Mouse (Mus musculus) forebrain, embryonic 12.5 days (tissue): Measurements from ENCODE around the gene Prdm1. TPM values are rescaled to one million over a fixed set of nuclear protein-coding genes. Genes with fewer than 3 reads are reported as not detected.

ENCODE experiments used
- ATAC-seq: fragments of 200-750 bp; cut with Nextera tagmentation; 2 replicates; pipeline ENCODE4 v1.8.0; 2017; ENCODE audit warnings: moderate TSS enrichment; ENCODE audit not compliant: low FRiP score
- H3K27ac ChIP-seq: fragments of 300-500 bp; sonication (generic); 2 replicates; pipeline ENCODE4 v1.5.1; 2016; ENCODE audit warnings: mild to moderate bottlenecking
- H3K27me3 ChIP-seq: fragments of 300-500 bp; sonication (generic); 2 replicates; pipeline ENCODE4 v1.6.1; 2016; ENCODE audit warnings: mild to moderate bottlenecking
- H3K36me3 ChIP-seq: fragments of 300-500 bp; sonication (generic); replicated peaks from 2 replicates; pipeline ENCODE4 v1.6.1; 2016; ENCODE audit warnings: mild to moderate bottlenecking
- H3K4me1 ChIP-seq: fragments of 300-500 bp; sonication (generic); 2 replicates; pipeline ENCODE4 v1.6.1; 2016
- H3K4me2 ChIP-seq: fragments of 300-500 bp; sonication (generic); 2 replicates; pipeline ENCODE4 v1.6.1; 2016; ENCODE audit warnings: mild to moderate bottlenecking, moderate library complexity
- H3K4me3 ChIP-seq: fragments of 300-500 bp; sonication (generic); replicated peaks from 2 replicates; pipeline ENCODE4 v1.5.1; 2016; ENCODE audit warnings: mild to moderate bottlenecking
- H3K9ac ChIP-seq: fragments of 300-500 bp; sonication (generic); 2 replicates; pipeline ENCODE4 v1.6.1; 2016; ENCODE audit warnings: mild to moderate bottlenecking
- H3K9me3 ChIP-seq: fragments of 300-500 bp; sonication (generic); 2 replicates; pipeline ENCODE4 v1.6.1; 2016
- WGBS: fragments of 180-500 bp; shearing (Covaris S2); methylation state at CpG from one replicate; pipeline ENCODE4 v1.1.7; 2016; 5-methylcytosine and 5-hydroxymethylcytosine counted together
- polyA plus RNA-seq: library from polyadenylated mRNA; unstranded; fragments of >200 nt; fragmentation: Nextera tagmentation; extraction: Ambion mirVana; gene quantifications from 2 replicates; pipeline ENCODE4 v1.2.1, GENCODE M21; 2016

The Prdm1 gene
- polyA plus RNA-seq = 0.86 and 1.1 TPM in 2 replicates

DNA sequence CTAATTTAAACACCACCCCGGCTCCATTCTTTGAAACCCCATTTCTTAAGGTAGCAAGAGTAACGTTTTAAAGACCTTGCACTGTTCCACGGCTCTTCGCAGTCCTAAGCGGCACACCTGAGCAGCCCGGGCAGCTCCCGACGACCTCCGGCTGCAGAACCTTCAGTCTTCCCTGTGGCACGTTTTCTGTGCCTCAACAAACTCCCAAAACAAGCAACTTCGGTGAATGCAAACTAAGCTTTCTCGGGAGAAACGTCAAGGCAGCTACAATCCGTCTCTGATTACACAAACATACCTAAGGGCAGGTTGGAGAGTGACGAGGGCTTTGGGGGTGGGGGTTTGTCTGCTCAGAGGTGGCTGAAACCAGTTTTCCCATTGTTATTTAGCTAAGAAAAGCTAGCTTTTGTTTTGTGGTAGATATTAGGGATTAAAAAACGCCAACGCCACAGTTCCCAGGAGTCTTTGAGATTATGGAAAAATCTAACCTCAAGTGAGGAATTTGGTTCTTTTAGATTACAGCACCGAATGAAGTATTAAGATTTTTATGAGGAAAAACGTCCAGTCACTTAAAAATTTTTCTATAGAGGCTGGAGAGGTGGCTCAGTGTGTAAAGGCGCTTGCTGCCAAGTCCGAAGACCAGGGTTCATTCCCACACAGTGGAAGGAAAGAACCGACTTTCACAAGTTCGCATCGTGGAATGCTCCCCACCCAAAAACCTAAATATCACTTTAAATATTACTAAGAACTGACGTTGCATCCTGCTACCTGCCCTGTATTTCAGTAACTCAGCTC is at the start of gene Prdm1:
Gene Prdm1 (minus strand): TSS at position 211 of the 792 bp plus-strand sequence.
- WGBS = 1% methylated on average over 25 of the region's 25 CpGs
- no peak for ATAC-seq
- Histone ChIP-seq H3K4me3 (peak within 1 kb of the TSS; percentile 47), H3K27ac (no peak within 1 kb of the TSS), H3K4me1 (peaks cover 12% of the 10 kb centered on the region), H3K27me3 (peaks cover 59% of the 10 kb centered on the region), H3K36me3 (no peaks in the 10 kb centered on the region), H3K9me3 (no peaks in the 10 kb centered on the region), H3K9ac (peak within 1 kb of the TSS; percentile 18; the same call in 1 of the 2 replicates), H3K4me2 (peak within 1 kb of the TSS; percentile 68)

DNA sequence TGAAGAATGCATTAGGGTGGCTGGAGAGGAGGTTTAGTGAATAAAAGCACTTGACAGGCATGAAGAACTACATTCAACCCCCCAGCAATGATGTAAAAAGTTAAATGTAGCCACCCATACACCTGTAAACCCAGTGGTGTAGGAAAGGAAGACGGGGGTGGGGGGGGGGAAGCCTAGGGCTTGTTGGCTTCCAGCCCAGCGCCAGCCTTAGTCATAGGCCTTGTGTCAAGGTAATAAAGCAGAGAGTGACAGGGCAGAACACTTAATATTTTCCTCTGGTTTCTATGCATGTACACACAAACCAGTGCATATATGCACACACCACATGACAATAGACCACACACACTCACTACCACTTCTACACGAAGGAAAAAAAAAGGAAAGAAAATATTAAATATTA is 37.7 kb upstream of the Prdm1 start:
- H3K4me3 ChIP-seq = no peak overlapping the region
- H3K36me3 ChIP-seq = no peaks in the 10 kb centered on the region
- H3K9ac ChIP-seq = no peak overlapping the region
- no peaks in the 10 kb centered on the region for H3K4me1 ChIP-seq
- 83% methylated on average over 3 of the region's 3 CpGs for WGBS
- no peak overlapping the region for H3K4me2 ChIP-seq
- ATAC-seq = no peak
- H3K9me3 ChIP-seq = 0 out of 2 replicates have a peak, but pooled peaks cover 5% of the 10 kb centered on the region
- no peaks in the 10 kb centered on the region for H3K27me3 ChIP-seq
- H3K27ac ChIP-seq = no peak overlapping the region

DNA sequence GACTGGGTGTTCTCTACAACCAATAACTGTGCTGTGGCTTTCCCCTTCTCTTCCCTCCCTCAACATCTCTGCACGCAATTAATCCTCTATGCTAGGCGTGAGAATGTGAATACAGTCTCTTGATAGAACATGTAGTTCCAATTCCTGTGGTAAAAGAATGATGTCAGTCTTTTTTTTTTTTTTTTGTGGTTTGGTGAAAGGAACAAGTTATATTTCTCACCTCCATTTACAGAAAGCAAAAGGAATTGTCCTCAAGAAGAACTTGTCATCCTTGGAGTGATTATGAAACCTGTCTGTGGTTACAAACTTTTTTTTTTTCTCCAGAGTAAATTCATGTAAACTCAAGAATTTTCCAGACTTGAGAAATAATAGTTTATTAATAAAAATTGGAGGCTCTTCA is 36.8 kb upstream of the Prdm1 start:
- Histone ChIP-seq H3K4me1 (no peaks in the 10 kb centered on the region), H3K36me3 (no peaks in the 10 kb centered on the region), H3K27me3 (no peaks in the 10 kb centered on the region), H3K4me3 (no peak overlapping the region), H3K9ac (no peak overlapping the region), H3K27ac (no peak overlapping the region), H3K4me2 (no peak overlapping the region), H3K9me3 (0 out of 2 replicates have a peak, but pooled peaks cover 5% of the 10 kb centered on the region)
- no peak for ATAC-seq
- WGBS = 88% methylated on average over 2 of the region's 2 CpGs

DNA sequence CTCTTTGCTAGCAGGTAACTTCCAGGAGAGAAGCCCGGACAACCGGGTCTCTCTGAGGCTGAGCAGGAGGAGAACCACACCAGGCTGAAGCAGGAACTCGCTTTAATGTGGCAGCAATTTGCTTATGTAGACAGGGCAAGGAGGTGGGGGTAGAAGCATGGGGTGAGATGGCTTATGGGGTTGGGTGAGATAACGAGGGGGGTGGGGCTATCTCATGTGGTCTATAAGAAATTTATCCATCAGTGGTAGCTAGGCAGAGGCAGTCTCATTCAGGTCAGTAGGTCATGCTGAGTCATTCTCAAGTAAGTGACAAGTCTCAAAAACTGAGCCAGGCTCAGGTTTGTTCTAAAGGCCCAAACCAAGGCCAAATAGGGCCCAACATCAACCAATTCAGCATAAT is 28.5 kb upstream of the Prdm1 start:
- H3K4me3 ChIP-seq = no peak overlapping the region
- H3K9me3 ChIP-seq = no peaks in the 10 kb centered on the region
- no peaks in the 10 kb centered on the region for H3K4me1 ChIP-seq
- H3K36me3 ChIP-seq = no peaks in the 10 kb centered on the region
- H3K27me3 ChIP-seq = no peaks in the 10 kb centered on the region
- 87% methylated on average over 4 of the region's 4 CpGs for WGBS
- no peak overlapping the region for H3K4me2 ChIP-seq
- H3K9ac ChIP-seq = no peak overlapping the region
- ATAC-seq = no peak
- H3K27ac ChIP-seq = no peak overlapping the region

DNA sequence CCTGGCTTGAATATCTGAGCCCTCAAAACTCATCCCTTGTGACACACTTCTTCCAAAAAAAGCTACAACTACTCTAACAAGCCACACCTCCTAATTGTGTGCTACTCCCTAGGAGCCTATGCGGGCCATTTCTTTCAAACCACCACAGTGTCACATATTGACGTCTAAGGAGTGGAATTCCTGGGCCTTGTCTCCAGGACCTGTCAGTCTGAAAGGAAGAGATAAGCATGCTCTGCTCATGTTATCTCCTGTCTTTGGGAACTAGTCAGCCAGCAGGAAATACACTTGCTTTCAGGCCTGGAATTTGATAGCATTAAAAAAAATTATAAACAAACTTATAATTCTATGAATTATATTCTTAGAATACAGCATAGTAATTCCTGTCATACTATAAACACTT is 27.0 kb upstream of the Prdm1 start:
- Histone ChIP-seq H3K9me3 (no peaks in the 10 kb centered on the region), H3K4me1 (no peaks in the 10 kb centered on the region), H3K9ac (no peak overlapping the region), H3K27ac (no peak overlapping the region), H3K27me3 (no peaks in the 10 kb centered on the region), H3K4me3 (no peak overlapping the region), H3K36me3 (no peaks in the 10 kb centered on the region), H3K4me2 (no peak overlapping the region)
- no peak for ATAC-seq
- 82% methylated on average over 2 of the region's 2 CpGs for WGBS

DNA sequence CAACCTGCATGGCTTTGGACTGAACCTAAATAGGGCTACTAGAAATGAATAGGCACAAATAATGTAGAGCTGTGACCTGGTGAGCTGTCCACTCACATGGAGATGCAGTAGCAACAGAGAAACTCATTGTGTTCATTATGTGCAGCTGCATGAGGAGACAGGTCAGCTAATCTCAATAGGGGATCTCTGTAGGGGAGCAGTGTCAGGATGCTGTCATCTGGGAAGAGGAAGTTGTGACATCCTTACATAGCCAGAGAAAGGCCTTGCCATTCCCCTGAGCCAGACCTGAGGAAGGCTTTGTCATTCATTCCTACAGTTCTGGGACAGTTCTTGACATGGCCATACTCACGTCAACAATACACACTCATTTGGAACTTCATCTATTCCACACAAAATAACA is 25.3 kb upstream of the Prdm1 start:
- Histone ChIP-seq H3K9ac (no peak overlapping the region), H3K4me3 (no peak overlapping the region), H3K27me3 (no peaks in the 10 kb centered on the region), H3K27ac (no peak overlapping the region), H3K4me2 (no peak overlapping the region), H3K4me1 (no peaks in the 10 kb centered on the region), H3K9me3 (no peaks in the 10 kb centered on the region), H3K36me3 (no peaks in the 10 kb centered on the region)
- 86% methylated on average over 1 of the region's 1 CpGs for WGBS
- no peak for ATAC-seq

DNA sequence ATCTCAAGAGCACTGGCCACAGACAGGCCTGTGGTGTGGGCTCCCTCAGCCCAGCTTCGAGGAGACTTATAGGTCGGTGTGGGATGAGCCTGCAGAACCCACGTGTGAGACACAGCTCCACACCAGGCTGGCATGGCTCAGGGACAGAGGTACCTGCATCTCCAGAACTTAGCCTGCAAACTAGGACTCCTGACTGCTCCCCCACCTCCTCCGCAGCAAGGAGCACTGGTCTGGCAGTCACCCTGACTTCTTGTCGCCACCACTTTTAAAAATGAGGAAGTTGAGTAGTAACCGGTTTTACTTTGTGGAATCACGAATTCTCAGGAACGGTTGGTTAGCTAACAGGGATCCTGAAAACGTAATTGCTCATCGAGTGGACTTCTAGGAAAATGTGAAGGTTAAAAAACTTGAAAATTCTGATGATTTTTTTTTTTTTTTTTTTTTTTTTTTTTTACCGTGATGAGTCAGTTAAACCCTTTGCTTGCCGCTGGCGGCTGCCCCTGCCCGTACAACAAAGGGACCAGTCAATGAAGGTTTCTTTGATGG is 10.8 kb upstream of the Prdm1 start:
- no peaks in the 10 kb centered on the region for H3K36me3 ChIP-seq
- no peak overlapping the region for H3K4me2 ChIP-seq
- 8% methylated on average over 14 of the region's 14 CpGs for WGBS
- no peak overlapping the region for H3K9ac ChIP-seq
- no peak overlapping the region for H3K27ac ChIP-seq
- H3K9me3 ChIP-seq = no peaks in the 10 kb centered on the region
- H3K4me3 ChIP-seq = no peak overlapping the region
- ATAC-seq = no peak
- H3K27me3 ChIP-seq = peaks cover 44% of the 10 kb centered on the region
- no peaks in the 10 kb centered on the region for H3K4me1 ChIP-seq

DNA sequence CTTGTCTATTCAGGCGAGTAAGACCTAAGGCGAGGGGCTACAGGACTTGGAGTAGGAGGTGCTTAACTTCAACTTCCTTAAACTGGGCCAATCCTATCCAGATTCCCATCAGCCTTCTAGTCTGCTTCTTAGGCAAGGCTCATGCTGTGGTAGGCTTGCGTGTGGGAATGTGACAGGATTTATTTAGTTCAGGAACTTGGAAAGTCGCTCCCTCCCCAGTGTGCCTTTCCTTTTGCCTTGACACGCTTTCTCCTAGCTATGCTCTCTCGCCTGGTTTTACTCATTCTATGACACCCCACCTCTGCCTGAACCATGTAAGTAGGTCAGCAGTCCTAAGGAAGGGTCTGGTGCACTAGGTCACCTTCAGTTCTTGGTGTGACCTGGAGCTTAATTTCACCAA is 9.8 kb upstream of the Prdm1 start:
- H3K4me1 ChIP-seq = no peaks in the 10 kb centered on the region
- no peaks in the 10 kb centered on the region for H3K9me3 ChIP-seq
- WGBS = 67% methylated on average over 6 of the region's 6 CpGs
- no peak overlapping the region for H3K4me3 ChIP-seq
- no peaks in the 10 kb centered on the region for H3K36me3 ChIP-seq
- no peak overlapping the region for H3K4me2 ChIP-seq
- H3K9ac ChIP-seq = no peak overlapping the region
- no peak overlapping the region for H3K27ac ChIP-seq
- ATAC-seq = no peak
- H3K27me3 ChIP-seq = peaks cover 48% of the 10 kb centered on the region

DNA sequence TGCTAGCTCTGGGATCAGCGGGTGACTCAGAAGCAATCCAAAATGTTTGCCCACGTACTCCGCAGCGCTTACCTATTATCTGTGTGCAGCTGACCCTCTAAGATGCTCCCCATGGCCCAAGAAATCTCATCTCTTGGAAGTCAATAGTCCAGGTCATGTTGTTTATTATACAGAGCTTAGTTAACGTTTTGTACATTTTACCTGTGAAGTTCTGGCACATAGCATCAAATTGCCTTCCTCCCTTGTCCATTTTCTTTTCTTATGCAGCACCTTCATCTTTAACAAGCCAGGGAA is 1.7 kb upstream of the Prdm1 start:
- no peaks in the 10 kb centered on the region for H3K36me3 ChIP-seq
- no peak overlapping the region for H3K27ac ChIP-seq
- no peaks in the 10 kb centered on the region for H3K9me3 ChIP-seq
- ATAC-seq = no peak
- H3K27me3 ChIP-seq = peaks cover 61% of the 10 kb centered on the region
- H3K9ac ChIP-seq = peak overlapping the region; percentile 45; the same call in 1 of the 2 replicates
- H3K4me2 ChIP-seq = peak overlapping the region; percentile 68
- H3K4me1 ChIP-seq = peaks cover 12% of the 10 kb centered on the region
- 3% methylated on average over 5 of the region's 5 CpGs for WGBS
- H3K4me3 ChIP-seq = peak overlapping the region; percentile 47

DNA sequence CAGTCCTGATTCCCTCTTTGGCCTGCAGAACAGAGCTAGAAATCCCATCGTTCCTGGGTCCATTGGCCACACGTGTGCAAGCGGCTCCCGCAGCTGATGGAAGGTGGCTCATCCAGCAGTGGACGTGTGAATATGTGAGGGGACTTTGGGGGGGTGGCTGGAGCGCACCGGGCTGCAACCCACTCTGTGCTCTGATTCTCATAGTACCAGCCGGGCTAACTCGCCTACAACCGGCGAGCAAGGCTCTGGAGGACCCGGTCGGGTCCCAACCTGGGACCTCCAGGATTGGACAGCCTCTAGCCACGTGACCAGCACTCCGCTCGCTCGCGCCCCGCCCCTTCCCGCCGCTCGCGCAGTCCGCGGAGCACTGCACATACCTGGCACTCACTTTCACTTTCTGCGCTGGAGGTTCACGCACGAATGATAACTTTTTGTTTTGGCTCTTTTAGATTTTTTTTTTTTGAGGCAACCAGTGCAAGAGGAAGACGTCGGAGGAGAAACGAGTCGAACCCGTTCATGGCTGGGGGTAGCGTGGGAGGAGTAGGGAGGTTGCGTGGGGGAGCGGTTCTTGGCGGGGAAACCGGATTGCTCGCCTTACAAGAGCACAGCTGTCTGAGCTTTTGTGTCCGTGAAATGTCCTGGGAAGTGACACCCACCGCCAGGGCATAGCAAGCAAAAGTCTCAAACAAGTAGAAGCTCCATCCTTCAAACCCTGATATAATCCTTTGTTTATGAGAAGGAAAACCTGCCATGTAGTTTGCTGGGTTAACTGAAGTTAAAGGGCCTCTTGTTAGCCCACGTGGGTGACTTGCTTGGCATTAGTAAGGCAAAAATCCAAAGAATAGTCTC is 1.1 kb upstream of the Prdm1 start:
- no peaks in the 10 kb centered on the region for H3K36me3 ChIP-seq
- H3K4me1 ChIP-seq = peaks cover 12% of the 10 kb centered on the region
- no peaks in the 10 kb centered on the region for H3K9me3 ChIP-seq
- H3K4me3 ChIP-seq = peak overlapping the region; percentile 47
- H3K9ac ChIP-seq = peak overlapping the region; percentile 45; the same call in 1 of the 2 replicates
- H3K27ac ChIP-seq = no peak overlapping the region
- H3K27me3 ChIP-seq = peaks cover 63% of the 10 kb centered on the region
- peak; percentile 99 for ATAC-seq
- 0% methylated on average over 42 of the region's 42 CpGs for WGBS
- H3K4me2 ChIP-seq = peak overlapping the region; percentile 68

DNA sequence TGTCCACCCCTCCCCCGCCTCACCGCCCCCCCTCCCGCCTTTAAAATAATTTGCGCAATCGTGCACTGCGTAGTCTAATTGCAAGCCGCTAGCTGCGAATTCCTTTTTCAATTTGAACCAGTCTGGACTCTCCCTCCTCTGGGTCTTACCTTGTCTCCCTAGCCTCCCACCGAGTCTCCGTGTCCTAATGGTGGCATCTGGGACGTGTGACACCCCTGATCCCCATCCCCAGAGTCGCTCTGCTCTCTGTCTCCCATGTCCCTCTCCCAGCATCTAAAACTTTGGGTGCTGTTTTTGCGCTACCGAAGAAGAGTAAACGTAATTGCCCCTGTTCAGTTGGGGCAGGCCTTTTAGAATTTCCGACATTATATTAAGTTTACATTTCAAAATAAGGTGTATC is 650 bp downstream of the Prdm1 start:
- Histone ChIP-seq H3K4me3 (peak overlapping the region; percentile 27), H3K9ac (no peak overlapping the region), H3K27me3 (peaks cover 58% of the 10 kb centered on the region), H3K36me3 (no peaks in the 10 kb centered on the region), H3K4me1 (peaks cover 12% of the 10 kb centered on the region), H3K27ac (no peak overlapping the region), H3K4me2 (peak overlapping the region; percentile 48), H3K9me3 (no peaks in the 10 kb centered on the region)
- 1% methylated on average over 16 of the region's 16 CpGs for WGBS
- no peak for ATAC-seq

DNA sequence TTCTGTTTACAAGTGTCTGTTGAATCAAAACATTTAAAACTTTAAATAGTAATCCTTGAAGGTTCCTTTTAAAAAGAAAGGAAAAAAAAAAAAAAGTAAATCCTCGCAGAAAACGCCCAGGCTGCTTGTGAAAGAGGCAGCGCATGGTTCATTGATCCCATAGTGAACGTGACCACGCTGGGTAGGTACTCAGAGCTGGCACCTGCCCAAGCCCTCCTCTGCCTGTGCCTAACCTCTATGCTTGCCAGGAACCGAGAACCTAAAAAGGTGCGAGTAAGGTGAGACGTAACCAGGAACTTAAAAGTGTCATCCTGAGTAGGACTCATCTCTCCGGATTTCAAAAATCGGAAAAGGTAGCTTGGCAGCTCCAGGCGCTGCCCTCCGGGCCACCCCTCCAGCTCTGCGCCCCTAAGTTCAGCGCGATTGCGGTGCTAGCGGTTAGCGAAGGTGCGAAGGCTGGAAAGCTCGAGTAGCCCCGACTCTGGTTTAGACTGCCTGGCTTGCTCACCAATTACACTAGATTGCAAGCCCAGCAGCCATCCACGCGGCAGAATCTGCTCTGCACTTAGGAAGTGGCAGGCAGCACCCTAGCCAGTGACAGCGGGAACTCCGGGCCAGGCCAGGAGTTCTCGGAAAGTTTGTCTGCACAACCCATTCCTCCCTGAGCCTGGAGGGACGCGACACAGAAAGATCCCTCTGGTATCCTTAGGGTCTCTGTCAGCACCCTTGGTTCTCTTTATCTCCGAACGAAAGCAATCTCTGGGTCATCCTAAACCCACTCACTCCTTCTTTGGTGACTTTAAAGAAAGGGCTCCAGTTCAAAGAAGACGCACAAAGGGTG is 1.3 kb downstream of the Prdm1 start:
- Histone ChIP-seq H3K4me2 (peak overlapping the region; percentile 48), H3K27ac (no peak overlapping the region), H3K9me3 (no peaks in the 10 kb centered on the region), H3K27me3 (peaks cover 59% of the 10 kb centered on the region), H3K9ac (no peak overlapping the region), H3K36me3 (no peaks in the 10 kb centered on the region), H3K4me3 (peak overlapping the region; percentile 27), H3K4me1 (peaks cover 12% of the 10 kb centered on the region)
- WGBS = under 1% methylated on average over 31 of the region's 31 CpGs
- peak; percentile 27; the same call in 1 of the 2 replicates for ATAC-seq
